Mouse (Mus musculus): Measurements from ENCODE around the gene Olfr357. TPM values are rescaled to one million over a fixed set of nuclear protein-coding genes. Genes with fewer than 3 reads are reported as not detected.

The Olfr357 gene
- not detected in 2 replicates for polyA plus RNA-seq (2015; fragmentation: Nextera tagmentation; extraction: Ambion mirVana)

DNA sequence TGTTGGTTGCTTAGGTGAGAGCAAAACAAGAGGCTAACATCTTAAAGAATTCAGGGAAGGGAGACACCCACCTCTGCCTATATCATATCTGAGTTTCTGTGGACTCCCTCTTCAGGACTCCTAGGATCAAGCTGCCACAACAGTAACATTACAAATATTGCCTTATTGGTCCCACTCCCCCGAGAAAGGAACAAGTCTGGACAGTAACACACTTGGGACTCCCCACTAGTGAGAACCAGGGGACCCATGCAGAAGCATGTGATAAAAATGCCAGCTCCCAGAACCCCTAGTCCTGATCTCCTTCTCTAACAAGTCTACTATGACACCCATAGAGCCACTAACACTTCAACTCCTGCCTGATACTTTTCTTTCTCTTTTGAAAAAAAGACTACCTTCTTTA lies at the start of gene Olfr357:
Gene Olfr357, plus strand, starts transcription at position 301 of the 400 bp plus-strand sequence.
- no peaks in the 10 kb centered on the region for H3K4me1 ChIP-seq (replicated peaks)
- H3K4me3 ChIP-seq (replicated peaks): no peak within 1 kb of the TSS
- H3K4me2 ChIP-seq: no peak within 1 kb of the TSS
- no peak for ATAC-seq (ENCODE audit: low read depth)
- H3K27me3 ChIP-seq: no peaks in the 10 kb centered on the region
- no peak within 1 kb of the TSS for H3K27ac ChIP-seq
- no peak for DNase-seq
- H3K9ac ChIP-seq: no peak within 1 kb of the TSS
- H3K9me3 ChIP-seq (replicated peaks): 0 out of 2 replicates have a peak, but pooled peaks cover 3% of the 10 kb centered on the region
- no peaks in the 10 kb centered on the region for H3K36me3 ChIP-seq
- WGBS (ENCODE audit: insufficient replicate concordance): 26% methylated on average over 1 of the region's 1 CpGs

DNA sequence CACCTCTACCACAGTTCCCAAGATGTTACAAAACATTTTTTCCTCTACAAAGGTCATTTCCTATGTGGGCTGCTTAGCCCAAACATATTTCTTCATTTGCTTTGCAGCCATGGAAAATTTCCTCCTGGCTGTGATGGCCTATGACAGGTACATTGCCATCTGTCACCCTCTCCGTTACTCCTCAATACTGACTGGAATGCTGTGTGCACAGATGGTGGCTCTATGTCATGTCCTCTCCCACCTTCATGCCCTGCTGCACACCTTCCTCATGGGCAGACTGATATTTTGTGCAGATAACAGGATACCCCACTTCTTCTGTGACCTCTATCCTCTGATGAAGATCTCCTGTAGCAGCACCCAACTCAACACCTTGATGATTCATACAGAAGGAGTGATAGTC lies 3.4 kb downstream of the Olfr357 start:
- 56% methylated on average over 1 of the region's 1 CpGs for WGBS (ENCODE audit: insufficient replicate concordance)
- ATAC-seq (ENCODE audit: low read depth): no peak

DNA sequence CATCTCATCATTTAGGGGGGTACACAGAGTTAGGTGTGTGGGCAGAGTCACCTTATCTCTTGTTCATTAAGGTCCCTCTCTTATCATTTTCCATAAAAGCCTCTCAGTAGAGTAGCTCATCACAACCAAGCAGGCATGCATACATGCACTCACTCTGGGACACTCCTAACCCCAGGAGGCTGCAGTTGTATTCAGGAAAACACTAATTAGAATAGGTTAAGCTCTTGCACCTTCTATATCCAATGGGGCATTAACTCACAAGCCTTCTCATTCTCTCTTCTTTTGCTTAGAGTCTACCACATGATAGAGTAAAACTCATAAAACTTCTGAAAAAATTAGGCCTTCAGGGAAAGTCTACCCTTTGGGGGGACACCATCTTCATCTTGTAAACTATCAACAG lies 15.6 kb downstream of the Olfr357 start, which contains the start of gene Olfr358:
Gene Olfr358, minus strand, starts transcription at position 101 of the 400 bp plus-strand sequence.
- DNase-seq (no peak), ATAC-seq (ENCODE audit: low read depth) (no peak)
- H3K27ac ChIP-seq: no peak within 1 kb of the TSS
- no peaks in the 10 kb centered on the region for H3K4me1 ChIP-seq (replicated peaks)
- H3K4me2 ChIP-seq: no peak within 1 kb of the TSS
- no peaks in the 10 kb centered on the region for H3K36me3 ChIP-seq
- no peaks in the 10 kb centered on the region for H3K9me3 ChIP-seq (replicated peaks)
- H3K27me3 ChIP-seq: no peaks in the 10 kb centered on the region
- no peak within 1 kb of the TSS for H3K4me3 ChIP-seq (replicated peaks)
- H3K9ac ChIP-seq: no peak within 1 kb of the TSS

More for the DNA sequence above, 3.4 kb downstream of the Olfr357 start:
- Histone ChIP-seq H3K4me2 (no peak overlapping the region), H3K4me1 (replicated peaks) (no peaks in the 10 kb centered on the region), H3K27ac (no peak overlapping the region), H3K27me3 (no peaks in the 10 kb centered on the region), H3K4me3 (replicated peaks) (no peak overlapping the region), H3K9ac (no peak overlapping the region), H3K36me3 (no peaks in the 10 kb centered on the region), H3K9me3 (replicated peaks) (no peaks in the 10 kb centered on the region)
- DNase-seq: no peak

Other genes with a start within 250 kb of the Olfr357 start
- gene Olfr348, start 209.6 kb upstream of the Olfr357 start, polyA plus RNA-seq (2015; fragmentation: Nextera tagmentation; extraction: Ambion mirVana): not detected in 2 replicates
- gene Olfr50, start 203.3 kb upstream of the Olfr357 start, polyA plus RNA-seq (2015; fragmentation: Nextera tagmentation; extraction: Ambion mirVana): not detected in 2 replicates
- not detected in 2 replicates for gene Olfr3, start 176.8 kb upstream of the Olfr357 start, polyA plus RNA-seq (2015; fragmentation: Nextera tagmentation; extraction: Ambion mirVana)
- gene Olfr350, start 147.5 kb upstream of the Olfr357 start, polyA plus RNA-seq (2015; fragmentation: Nextera tagmentation; extraction: Ambion mirVana): not detected in 2 replicates
- not detected in 2 replicates for gene Olfr351, start 131.2 kb upstream of the Olfr357 start, polyA plus RNA-seq (2015; fragmentation: Nextera tagmentation; extraction: Ambion mirVana)
- not detected in 2 replicates for gene Olfr352, start 125.4 kb upstream of the Olfr357 start, polyA plus RNA-seq (2015; fragmentation: Nextera tagmentation; extraction: Ambion mirVana)
- gene Olfr353, start 100.9 kb upstream of the Olfr357 start, polyA plus RNA-seq (2015; fragmentation: Nextera tagmentation; extraction: Ambion mirVana): not detected in 2 replicates
- not detected in 2 replicates for gene Olfr354, start 88.1 kb upstream of the Olfr357 start, polyA plus RNA-seq (2015; fragmentation: Nextera tagmentation; extraction: Ambion mirVana)
- gene Olfr355, start 64.9 kb upstream of the Olfr357 start, polyA plus RNA-seq (2015; fragmentation: Nextera tagmentation; extraction: Ambion mirVana): not detected in 2 replicates
- gene Olfr356, start 56.7 kb upstream of the Olfr357 start, polyA plus RNA-seq (2015; fragmentation: Nextera tagmentation; extraction: Ambion mirVana): not detected in 2 replicates
- gene Olfr358, start 15.5 kb downstream of the Olfr357 start, polyA plus RNA-seq (2015; fragmentation: Nextera tagmentation; extraction: Ambion mirVana): not detected in 2 replicates
- gene Olfr360, start 71.9 kb downstream of the Olfr357 start, polyA plus RNA-seq (2015; fragmentation: Nextera tagmentation; extraction: Ambion mirVana): not detected in 2 replicates
- not detected in 2 replicates for gene Olfr361, start 95.5 kb downstream of the Olfr357 start, polyA plus RNA-seq (2015; fragmentation: Nextera tagmentation; extraction: Ambion mirVana)
- not detected in 2 replicates for gene Olfr362, start 124.1 kb downstream of the Olfr357 start, polyA plus RNA-seq (2015; fragmentation: Nextera tagmentation; extraction: Ambion mirVana)
- not detected in 2 replicates for gene Olfr364-ps1, start 145.5 kb downstream of the Olfr357 start, polyA plus RNA-seq (2015; fragmentation: Nextera tagmentation; extraction: Ambion mirVana)
- gene Olfr365, start 194.4 kb downstream of the Olfr357 start, polyA plus RNA-seq (2015; fragmentation: Nextera tagmentation; extraction: Ambion mirVana): not detected in 2 replicates
- gene Olfr366, start 217.7 kb downstream of the Olfr357 start, polyA plus RNA-seq (2015; fragmentation: Nextera tagmentation; extraction: Ambion mirVana): not detected in 2 replicates